Comparison of ENCODE assay signal across 21 mouse cellular contexts in the genomic region with DNA sequence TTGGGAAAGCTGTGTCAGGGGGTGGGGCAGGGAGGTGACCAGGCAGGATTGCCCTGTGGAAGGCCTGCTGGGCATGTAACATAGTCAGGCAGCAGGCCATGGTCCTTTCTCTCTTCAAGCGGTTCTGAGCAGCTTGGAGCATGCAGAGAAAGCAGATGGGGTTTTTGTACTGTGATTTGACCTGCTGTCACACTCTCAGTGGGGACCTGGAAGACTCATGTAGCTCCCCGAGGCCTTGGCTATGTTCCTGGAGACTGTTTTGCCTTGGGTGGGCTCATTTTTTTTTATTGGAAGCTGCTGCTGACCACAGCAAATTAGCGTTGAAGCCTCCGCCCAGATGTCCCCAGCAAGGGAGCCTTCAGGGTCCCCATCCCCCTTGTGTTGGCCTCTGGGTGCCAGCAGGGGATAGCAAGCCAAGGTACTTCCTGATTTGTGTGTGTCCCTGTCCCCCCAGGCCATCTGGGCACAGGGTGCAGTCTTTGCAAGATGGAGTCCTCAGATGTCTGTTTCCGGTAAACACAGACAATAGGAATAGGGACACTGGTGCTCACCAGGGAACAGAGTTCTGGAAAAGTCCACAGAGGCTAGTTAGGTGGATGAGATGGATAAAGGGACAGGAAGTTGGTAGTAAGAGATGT. TPM values are rescaled to one million over a fixed set of nuclear protein-coding genes. Genes with fewer than 3 reads are reported as not detected.
DNase-seq lines count a peak whose midpoint lies in the region; ATAC-seq and TF ChIP-seq lines count a peak whose summit lies in the region.
"Had no signal": no experiment of that assay in that cellular context is flagged by ENCODE, and none has a peak within 500 bp of the region (broad histone marks: within the 10 kb centered on the region; RNA-seq: fewer than 3 reads in every experiment).

No protein-coding gene starts in this region.

- no peak for TF ChIP-seq POLR2A in kidney, adult 2 months (IDR thresholded peaks at IDR 0.05; ENCODE audit: low read depth, low read length)

- intact Hi-C loops in left cerebral cortex, postnatal 4 days (cut with DNase I), result no loop called here
- intact Hi-C loops in left cerebral cortex, postnatal 14 days (cut with DNase I), result no loop called here

- no peaks in the 10 kb centered on the region for H3K9me3 ChIP-seq in neural tube, embryonic 15.5 days (replicated peaks)
- H3K9me3 ChIP-seq: limb, embryonic 12.5 days; midbrain, embryonic 15.5 days; neural tube, embryonic 12.5 days had no signal

- no peak overlapping the region for H3K9ac ChIP-seq in neural tube, embryonic 15.5 days (replicated peaks)
- H3K9ac ChIP-seq: limb, embryonic 12.5 days; midbrain, embryonic 15.5 days; neural tube, embryonic 12.5 days had no signal

- no peaks in the 10 kb centered on the region for H3K4me1 ChIP-seq in neural tube, embryonic 15.5 days
- no peaks in the 10 kb centered on the region for H3K4me1 ChIP-seq in kidney, adult 2 months (ENCODE audit: control insufficient read depth, insufficient read depth, low read length)
- H3K4me1 ChIP-seq: midbrain, embryonic 15.5 days; neural tube, embryonic 12.5 days had no signal

- ATAC-seq in neural tube, embryonic 15.5 days (ENCODE audit: low FRiP score), result no peak
- ATAC-seq in granulocyte monocyte progenitor cell, adult 5-6 weeks (replicated peaks; ENCODE audit: poor library complexity, severe bottlenecking), result no peak
- ATAC-seq: midbrain, embryonic 15.5 days had no signal

- H3K4me3 ChIP-seq in neural tube, embryonic 15.5 days (replicated peaks), result no peak overlapping the region
- no peak overlapping the region for H3K4me3 ChIP-seq in kidney, adult 2 months (ENCODE audit: insufficient read depth, low read depth, low read length)
- H3K4me3 ChIP-seq: heart, adult 2 months; limb, embryonic 12.5 days; midbrain, embryonic 15.5 days; neural tube, embryonic 12.5 days had no signal

- H3K36me3 ChIP-seq in neural tube, embryonic 15.5 days, result no peaks in the 10 kb centered on the region
- H3K36me3 ChIP-seq in kidney, adult 2 months (ENCODE audit: control insufficient read depth, insufficient read depth, low read length), result no peaks in the 10 kb centered on the region
- H3K36me3 ChIP-seq: limb, embryonic 12.5 days; midbrain, embryonic 15.5 days; neural tube, embryonic 12.5 days had no signal

- WGBS in neural tube, embryonic 15.5 days, result 39% methylated on average over 5 of the region's 5 CpGs
- WGBS in kidney, adult 2 months, result 83% methylated on average over 5 of the region's 5 CpGs

- TF ChIP-seq CTCF in kidney, adult 2 months (conservative IDR thresholded peaks at IDR 0.05; ENCODE audit: insufficient read depth, insufficient read length, low read depth, low read length), result no peak

- no peak overlapping the region for H3K4me2 ChIP-seq in neural tube, embryonic 15.5 days
- H3K4me2 ChIP-seq: limb, embryonic 12.5 days; midbrain, embryonic 15.5 days; neural tube, embryonic 12.5 days had no signal

- H3K27ac ChIP-seq in neural tube, embryonic 15.5 days (replicated peaks), result 0 out of 2 replicates have a peak overlapping the region, but pooled peaks have one; percentile 41
- H3K27ac ChIP-seq in kidney, adult 2 months (ENCODE audit: insufficient read depth, low read depth, low read length), result no peak overlapping the region
- H3K27ac ChIP-seq: heart, adult 2 months; limb, embryonic 12.5 days; midbrain, embryonic 15.5 days; neural tube, embryonic 12.5 days had no signal

- peak; percentile 90 for DNase-seq in left cerebral cortex, postnatal 4 days
- DNase-seq in left cerebral cortex, postnatal 14 days (ENCODE audit: low spot score in 2 of 2), result no peak
- DNase-seq in cerebellum, adult 11 months, result peak; percentile 94
- peak; percentile 91 to 95 for DNase-seq in cerebellum, postnatal 14 days
- no peak for DNase-seq in kidney, adult 2 months
- DNase-seq: adrenal gland, postnatal 36 days; heart, adult 2 months; kidney, adult 11 months; kidney, postnatal 36 days; layer of hippocampus, postnatal 36 days; lung, adult 18-20 months; lung, postnatal 4 days had no signal

- no peaks in the 10 kb centered on the region for H3K27me3 ChIP-seq in neural tube, embryonic 15.5 days (replicated peaks)
- no peaks in the 10 kb centered on the region for H3K27me3 ChIP-seq in kidney, adult 2 months (replicated peaks; ENCODE audit: control insufficient read depth, insufficient read depth, low read length)
- H3K27me3 ChIP-seq: limb, embryonic 12.5 days; midbrain, embryonic 15.5 days had no signal

RNA-seq across cellular contexts. Expression of a gene that starts 13.9 kb away (rescaled TPM):
- total RNA-seq in left cerebral cortex, postnatal 4 days (2021), result 10 to 100 TPM; 53.7 to 54.5 TPM
- total RNA-seq in left cerebral cortex, postnatal 14 days (2021), result 100 to 1,000 TPM; 253 to 267 TPM
- 23.3 and 26.2 TPM in 2 replicates for polyA plus RNA-seq in neural tube, embryonic 15.5 days (2015; fragmentation: Nextera tagmentation; extraction: Ambion mirVana)
- 4.4 and 4.9 TPM in 2 replicates for total RNA-seq in granulocyte monocyte progenitor cell, adult 5-6 weeks (2014; fragmentation: Nextera tagmentation)
- 4.4 and 5.7 TPM in 2 replicates for total RNA-seq in granulocyte monocyte progenitor cell, adult 5-6 weeks (2017)
- polyA plus RNA-seq in kidney, adult 2 months (2012; rRNA removed), result 15.6 and 16.3 TPM in 2 replicates

RNA-seq across cellular contexts. Expression of a gene that starts 25.1 kb away (rescaled TPM):
- 10 to 100 TPM; 12.2 to 18.1 TPM for total RNA-seq in left cerebral cortex, postnatal 4 days (2021)
- total RNA-seq in left cerebral cortex, postnatal 14 days (2021), result 10 to 100 TPM; 71.5 to 74.7 TPM
- 1.4 and 1.6 TPM in 2 replicates for polyA plus RNA-seq in neural tube, embryonic 15.5 days (2015; fragmentation: Nextera tagmentation; extraction: Ambion mirVana)
- not detected in 2 replicates for total RNA-seq in granulocyte monocyte progenitor cell, adult 5-6 weeks (2014; fragmentation: Nextera tagmentation)
- not detected in 2 replicates for total RNA-seq in granulocyte monocyte progenitor cell, adult 5-6 weeks (2017)
- 0.84 and 1.8 TPM in 2 replicates for polyA plus RNA-seq in kidney, adult 2 months (2012; rRNA removed)
- total RNA-seq: MEL had no signal

RNA-seq across cellular contexts. Expression of a gene that starts 25.2 kb away (rescaled TPM):
- under 1 TPM; 0.52 to 0.98 TPM for total RNA-seq in left cerebral cortex, postnatal 4 days (2021)
- total RNA-seq in left cerebral cortex, postnatal 14 days (2021), result 1 to 10 TPM; 2.2 to 3.6 TPM
- 0.27 TPM in 1 of 2 replicates, not detected in the other for polyA plus RNA-seq in neural tube, embryonic 15.5 days (2015; fragmentation: Nextera tagmentation; extraction: Ambion mirVana)
- not detected in 2 replicates for total RNA-seq in granulocyte monocyte progenitor cell, adult 5-6 weeks (2014; fragmentation: Nextera tagmentation)
- total RNA-seq in granulocyte monocyte progenitor cell, adult 5-6 weeks (2017), result not detected in 2 replicates
- polyA plus RNA-seq in kidney, adult 2 months (2012; rRNA removed), result not detected in 2 replicates
- total RNA-seq: adrenal gland, postnatal 36 days; heart, adult 2 months; heart, postnatal 25 days; MEL had no signal
- polyA plus RNA-seq: heart, adult 2 months; limb, embryonic 12.5 days; neural tube, embryonic 12.5 days; stomach, embryonic 16.5 days had no signal

RNA-seq across cellular contexts. Expression of a gene that starts 34.9 kb away (rescaled TPM):
- not detected for total RNA-seq in left cerebral cortex, postnatal 4 days (2021)
- total RNA-seq in left cerebral cortex, postnatal 14 days (2021), result under 1 TPM in 1 of 2 experiments, not detected in 1; 0.51 TPM
- polyA plus RNA-seq in neural tube, embryonic 15.5 days (2015; fragmentation: Nextera tagmentation; extraction: Ambion mirVana), result not detected in 2 replicates
- not detected in 2 replicates for total RNA-seq in granulocyte monocyte progenitor cell, adult 5-6 weeks (2014; fragmentation: Nextera tagmentation)
- total RNA-seq in granulocyte monocyte progenitor cell, adult 5-6 weeks (2017), result not detected in 2 replicates
- not detected in 2 replicates for polyA plus RNA-seq in kidney, adult 2 months (2012; rRNA removed)
- total RNA-seq: adrenal gland, postnatal 36 days; heart, adult 2 months; heart, postnatal 25 days; MEL had no signal
- polyA plus RNA-seq: cortical plate, adult 2 months; heart, adult 2 months; limb, embryonic 12.5 days; midbrain, embryonic 15.5 days; neural tube, embryonic 12.5 days; stomach, embryonic 16.5 days had no signal

RNA-seq across cellular contexts. Expression of a gene that starts 48.1 kb away (rescaled TPM):
- total RNA-seq in left cerebral cortex, postnatal 4 days (2021), result 1 to 10 TPM; 2.8 to 3.2 TPM
- total RNA-seq in left cerebral cortex, postnatal 14 days (2021), result 1 to 10 TPM; 3.8 to 4.6 TPM
- 3.4 and 4.1 TPM in 2 replicates for polyA plus RNA-seq in neural tube, embryonic 15.5 days (2015; fragmentation: Nextera tagmentation; extraction: Ambion mirVana)
- 0.30 TPM in 1 of 2 replicates, not detected in the other for total RNA-seq in granulocyte monocyte progenitor cell, adult 5-6 weeks (2014; fragmentation: Nextera tagmentation)
- not detected in 2 replicates for total RNA-seq in granulocyte monocyte progenitor cell, adult 5-6 weeks (2017)
- 0.88 and 1.2 TPM in 2 replicates for polyA plus RNA-seq in kidney, adult 2 months (2012; rRNA removed)
- total RNA-seq: MEL had no signal

Comparison
In these comparisons a context has a peak if more than half of its experiments do, and no peak if none do; other contexts are left out.
1. DNase-seq: peak in left cerebral cortex, postnatal 4 days (single experiment), cerebellum, adult 11 months (single experiment) and cerebellum, postnatal 14 days (2 of 2); none in left cerebral cortex, postnatal 14 days (0 of 2) and kidney, adult 2 months (single experiment).
2. RNA of a gene that starts 13.9 kb away (total RNA-seq): 253 to 267 TPM in left cerebral cortex, postnatal 14 days and 53.7 to 54.5 TPM in left cerebral cortex, postnatal 4 days; 4.4 to 5.7 TPM in granulocyte monocyte progenitor cell, adult 5-6 weeks; every median in the first group is over 4 times any median in the second.
3. RNA of a gene that starts 25.1 kb away (total RNA-seq): 71.5 to 74.7 TPM in left cerebral cortex, postnatal 14 days and 12.2 to 18.1 TPM in left cerebral cortex, postnatal 4 days; not detected in granulocyte monocyte progenitor cell, adult 5-6 weeks; every median in the first group is over 10 times any median in the second.